Mouse (Mus musculus): ENCODE data around the gene Shank2.

- no peak for TF ChIP-seq CTCF (IDR thresholded peaks at IDR 0.05)
- TF ChIP-seq EP300 (IDR thresholded peaks at IDR 0.05) = no peak
Measured at GRCm38 (mm10) chr7:144438811-144439210, 437.1 kb downstream of the Shank2 start.

Measured in lung, postnatal 0 days (tissue).